Mouse (Mus musculus) splenic B cell, adult 2 months (primary cell): ENCODE results near the gene Slc27a1.

Experiments
- DNase-seq: peaks from one replicate; pipeline ENCODE4 v3.0.0-alpha.2; 2011; ENCODE audit warnings: low read depth, low spot score
- H3K27me3 ChIP-seq: 2 replicates; pipeline ENCODE4 v1.6.1; 2012; ENCODE audit warnings: mild to moderate bottlenecking, low read length, moderate library complexity, mixed read lengths; ENCODE audit not compliant: control insufficient read depth, poor library complexity, insufficient read depth, severe bottlenecking
- H3K36me3 ChIP-seq: 2 replicates; pipeline ENCODE4 v1.6.1; 2012; ENCODE audit warnings: mild to moderate bottlenecking, low read length, moderate library complexity, mixed read lengths; ENCODE audit not compliant: control insufficient read depth, poor library complexity, insufficient read depth, severe bottlenecking

The Slc27a1 gene

GRCm38 (mm10) chr8:71543755-71544154 lies 24.9 kb upstream of the Slc27a1 start:
- no peaks in the 10 kb centered on the region for H3K27me3 ChIP-seq
- H3K36me3 ChIP-seq, result peaks cover 9% of the 10 kb centered on the region
- DNase-seq, result no peak

DNA sequence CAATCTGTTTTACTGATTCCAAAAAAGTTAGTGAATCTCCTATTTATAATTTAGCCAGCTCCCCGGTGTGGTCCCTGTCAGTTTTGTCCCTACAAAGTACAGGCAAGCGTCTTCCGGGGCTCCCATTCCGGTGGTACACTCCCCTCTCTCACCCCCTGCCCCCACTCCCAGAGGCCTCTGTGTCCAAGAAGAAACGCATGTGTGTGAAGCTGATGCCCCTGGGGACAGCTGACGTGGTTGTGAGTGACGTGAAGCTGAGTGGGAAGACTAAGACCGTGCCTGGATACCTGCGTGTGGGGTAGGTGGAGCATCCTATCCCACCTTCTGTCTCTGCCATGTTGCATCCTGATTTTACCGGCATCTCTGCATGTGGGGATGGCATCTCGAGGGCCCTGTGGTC lies 23.6 kb upstream of the Slc27a1 start:
- DNase-seq, result no peak
- Histone ChIP-seq H3K27me3 (no peaks in the 10 kb centered on the region), H3K36me3 (peaks cover 9% of the 10 kb centered on the region)

GRCm38 (mm10) chr8:71547590-71547989 lies 21.1 kb upstream of the Slc27a1 start:
- Histone ChIP-seq H3K36me3 (peaks cover 9% of the 10 kb centered on the region), H3K27me3 (no peaks in the 10 kb centered on the region)
- DNase-seq, result no peak

- Histone ChIP-seq H3K36me3 (peaks cover 5% of the 10 kb centered on the region), H3K27me3 (no peaks in the 10 kb centered on the region)
- no peak for DNase-seq
Observed at GRCm38 (mm10) chr8:71550754-71551153, 17.9 kb upstream of the Slc27a1 start.

DNA sequence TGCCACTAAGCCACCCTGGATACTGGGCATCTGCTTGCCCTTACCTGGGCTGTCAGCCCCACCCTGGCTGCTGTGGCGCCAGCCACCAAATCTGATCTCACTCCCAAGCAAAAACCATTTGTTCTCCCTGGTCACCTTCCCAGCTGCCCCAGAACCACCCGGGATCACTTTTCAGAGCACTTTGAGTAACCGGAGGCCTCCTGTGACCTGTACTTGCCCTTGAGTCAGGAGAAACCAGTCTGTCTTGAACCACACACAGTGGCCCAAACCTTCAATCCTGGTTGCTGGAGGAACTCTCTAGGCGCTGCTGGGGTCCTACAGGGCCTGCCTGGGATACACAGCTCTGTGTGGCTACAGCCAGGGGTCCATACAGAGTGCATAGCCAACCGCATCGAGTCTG lies 15.9 kb upstream of the Slc27a1 start:
- no peak for DNase-seq
- no peaks in the 10 kb centered on the region for H3K27me3 ChIP-seq
- peaks cover 1% of the 10 kb centered on the region for H3K36me3 ChIP-seq

GRCm38 (mm10) chr8:71554001-71554400 lies 14.7 kb upstream of the Slc27a1 start:
- Histone ChIP-seq H3K27me3 (no peaks in the 10 kb centered on the region), H3K36me3 (no peaks in the 10 kb centered on the region)
- no peak for DNase-seq

DNA sequence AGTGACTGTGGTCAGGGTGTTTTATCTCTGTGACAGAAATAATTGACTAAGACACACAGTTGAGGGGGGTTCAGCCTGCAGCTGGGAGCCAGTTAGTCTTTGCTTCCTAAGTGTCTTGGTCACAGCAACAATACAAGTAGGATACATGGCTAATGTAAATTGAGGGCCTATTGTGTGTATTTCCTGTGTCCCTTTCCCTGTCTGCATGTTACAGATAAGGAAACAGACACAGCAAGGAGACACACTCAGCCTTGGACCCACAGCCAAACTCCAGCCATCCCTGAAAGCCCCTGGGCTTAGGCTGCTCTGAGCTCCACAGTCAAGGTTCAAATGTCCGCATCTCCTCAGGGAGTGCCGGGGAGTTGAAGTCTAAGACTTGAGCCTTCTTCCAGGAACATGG lies 14.0 kb upstream of the Slc27a1 start:
- Histone ChIP-seq H3K27me3 (no peaks in the 10 kb centered on the region), H3K36me3 (no peaks in the 10 kb centered on the region)
- no peak for DNase-seq

DNA sequence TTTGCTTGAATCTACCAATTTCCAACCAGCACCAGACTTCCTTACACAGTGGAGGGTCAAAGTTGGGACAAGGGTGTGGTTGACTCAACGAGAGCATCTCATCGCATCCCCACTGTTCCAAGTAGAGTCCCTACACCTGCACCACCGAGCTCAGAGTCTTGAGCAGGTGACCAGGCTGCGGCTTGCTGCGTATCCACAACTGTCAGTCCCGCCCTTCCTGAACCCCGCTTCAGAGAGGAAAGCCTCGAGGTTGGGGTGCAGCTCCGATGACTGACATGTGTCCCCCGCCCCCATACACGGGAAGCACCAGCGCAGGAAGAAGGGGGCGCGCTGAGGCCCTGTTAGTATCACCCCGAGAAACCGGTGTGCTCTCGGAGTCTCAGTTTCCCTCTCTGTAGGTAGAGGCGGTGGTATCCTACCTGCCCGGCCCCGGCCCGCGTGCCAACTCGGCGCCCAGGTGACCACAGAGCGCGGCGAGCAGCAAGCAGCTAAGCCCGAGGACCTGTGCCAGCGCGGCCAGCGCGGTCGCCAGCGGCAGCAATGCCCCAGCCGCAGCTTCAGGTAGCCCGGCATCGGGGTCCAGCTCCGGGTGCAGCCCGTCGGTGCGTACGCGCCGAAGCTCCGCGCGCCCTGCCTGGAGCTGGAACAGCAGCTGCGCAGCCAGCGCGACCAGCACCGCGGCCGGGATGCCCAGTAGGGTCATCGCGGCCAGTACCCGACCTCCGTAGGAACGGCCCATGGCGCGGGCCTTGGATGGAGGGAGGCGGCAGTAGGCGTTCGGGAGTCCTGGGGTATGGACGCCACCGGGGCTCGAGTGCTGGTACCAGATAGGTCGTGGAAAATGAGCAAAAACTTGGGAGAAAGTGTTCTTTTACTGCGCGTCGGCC lies 10.4 kb upstream of the Slc27a1 start, which contains the start of gene Tmem221:
Tmem221 (minus strand) TSS at position 801 of the 887 bp plus-strand sequence.
- peak; percentile 32 for DNase-seq
- Histone ChIP-seq H3K36me3 (no peaks in the 10 kb centered on the region), H3K27me3 (no peaks in the 10 kb centered on the region)

- DNase-seq, result peak; percentile 86
Observed at GRCm38 (mm10) chr8:71558958-71559690, 9.6 kb upstream of the Slc27a1 start.

GRCm38 (mm10) chr8:71560071-71560470 lies 8.6 kb upstream of the Slc27a1 start:
- DNase-seq, result no peak
- Histone ChIP-seq H3K27me3 (no peaks in the 10 kb centered on the region), H3K36me3 (no peaks in the 10 kb centered on the region)

More at GRCm38 (mm10) chr8:71558958-71559690, 9.6 kb upstream of the Slc27a1 start:
- Histone ChIP-seq H3K27me3 (no peaks in the 10 kb centered on the region), H3K36me3 (no peaks in the 10 kb centered on the region)

DNA sequence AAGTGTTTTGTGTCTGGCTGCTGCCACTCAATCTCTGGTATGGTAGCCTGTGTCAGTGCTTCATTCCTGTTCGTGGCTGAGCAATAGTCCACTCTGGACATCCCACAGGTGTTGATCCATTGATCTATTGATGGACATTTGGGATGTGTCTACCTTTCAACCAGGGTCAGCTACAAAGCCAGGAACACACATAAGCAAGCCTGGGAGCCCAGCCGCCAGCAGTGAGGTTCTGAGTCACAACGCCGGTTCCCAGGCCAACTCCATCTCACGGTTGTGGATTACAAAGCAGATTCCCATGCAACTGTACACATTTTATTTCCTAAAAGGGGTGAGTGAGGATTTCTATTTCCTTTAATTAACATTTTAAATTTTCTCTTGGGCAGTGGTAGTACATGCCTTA lies 7.9 kb upstream of the Slc27a1 start:
- H3K27me3 ChIP-seq, result no peaks in the 10 kb centered on the region
- DNase-seq, result no peak
- H3K36me3 ChIP-seq, result no peaks in the 10 kb centered on the region

DNA sequence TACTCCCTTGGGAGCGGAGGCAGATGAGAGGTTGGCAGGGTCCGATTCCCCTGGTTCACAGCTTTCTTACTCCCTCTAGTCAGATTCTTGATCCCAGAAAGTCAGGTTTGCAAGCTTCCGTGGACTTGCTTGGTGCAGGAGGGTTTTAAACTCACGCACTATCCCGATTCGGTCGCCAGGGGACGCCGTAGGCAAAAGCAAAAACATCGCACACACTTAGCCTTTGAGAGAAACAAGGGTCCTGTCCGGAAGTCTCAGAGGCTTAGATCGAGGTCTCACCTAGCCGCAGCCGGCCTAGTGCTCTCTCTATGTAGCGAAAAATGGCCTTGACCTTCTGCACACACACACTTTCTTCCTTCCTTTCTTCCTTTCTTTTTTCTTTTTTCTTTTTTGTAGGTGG lies 7.3 kb upstream of the Slc27a1 start:
- peak; percentile 91 for DNase-seq
- no peaks in the 10 kb centered on the region for H3K36me3 ChIP-seq
- H3K27me3 ChIP-seq, result no peaks in the 10 kb centered on the region

GRCm38 (mm10) chr8:71562751-71563150 lies 5.9 kb upstream of the Slc27a1 start:
- Histone ChIP-seq H3K36me3 (no peaks in the 10 kb centered on the region), H3K27me3 (no peaks in the 10 kb centered on the region)
- peak; percentile 86 for DNase-seq

DNA sequence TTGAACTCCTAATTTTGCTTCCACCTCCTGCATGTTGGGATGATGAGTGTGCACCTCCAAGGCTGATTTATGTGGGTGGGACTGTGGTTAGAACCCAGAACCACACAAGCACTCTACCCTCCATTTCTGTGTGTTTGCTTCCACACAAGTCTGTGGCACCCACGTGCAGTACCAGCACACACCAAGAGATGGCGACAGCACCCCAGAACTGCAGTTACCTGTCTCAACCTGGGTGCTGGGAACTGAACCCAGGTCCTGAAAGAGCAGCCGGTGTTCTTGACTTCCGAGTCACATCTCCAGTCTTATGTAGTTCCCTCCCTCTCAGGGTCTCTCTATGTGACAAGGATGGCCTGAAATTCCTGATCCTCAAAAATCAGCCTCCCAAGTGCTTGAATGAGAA lies 4.7 kb upstream of the Slc27a1 start:
- no peaks in the 10 kb centered on the region for H3K36me3 ChIP-seq
- H3K27me3 ChIP-seq, result no peaks in the 10 kb centered on the region
- DNase-seq, result no peak

DNA sequence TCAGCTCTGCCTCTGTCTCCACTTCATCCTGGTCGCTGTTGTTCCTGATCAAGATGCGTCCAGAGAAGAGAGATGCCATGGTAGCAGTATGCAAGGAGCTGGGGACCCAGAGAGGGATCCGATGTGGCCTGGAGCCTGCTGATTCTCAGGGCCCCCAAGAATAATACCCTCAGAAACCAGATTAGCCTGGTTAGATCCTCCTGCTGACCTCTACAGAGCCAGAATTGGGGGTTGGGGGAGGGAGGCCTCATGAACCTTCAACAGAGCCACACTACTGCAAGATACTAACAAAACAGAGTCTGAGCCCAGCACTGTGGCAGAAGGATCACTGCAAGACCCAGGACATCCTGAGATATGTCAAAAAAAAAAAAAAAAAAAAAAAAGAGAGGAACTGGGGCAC lies 2.2 kb upstream of the Slc27a1 start, which contains the start of gene Nxnl1:
Nxnl1 (minus strand) TSS at position 101 of the 400 bp plus-strand sequence.
- Histone ChIP-seq H3K36me3 (no peaks in the 10 kb centered on the region), H3K27me3 (no peaks in the 10 kb centered on the region)
- no peak for DNase-seq
